Mouse (Mus musculus): ENCODE measurements around the gene Slc31a1. TPM values are rescaled to one million over a fixed set of nuclear protein-coding genes. Genes with fewer than 3 reads are reported as not detected.
A peak's percentile ranks its signal among the peaks of the same experiment; 100 is the strongest.

The Slc31a1 gene
- 19.9 and 20.0 TPM in 2 replicates for polyA plus RNA-seq (2012; rRNA removed)

- peak; percentile 97 to 98 for DNase-seq (ENCODE audit: extremely low spot score in 1 of 2, low spot score in 1 of 2)
These were observed at the start of gene Slc31a1, which contains the start of gene Fkbp15 for GRCm38 (mm10) chr4:62360088-62360804. TSS of gene Slc31a1 (plus strand) at chr4:62360727. TSS of gene Fkbp15 (minus strand) at chr4:62360548.

DNA sequence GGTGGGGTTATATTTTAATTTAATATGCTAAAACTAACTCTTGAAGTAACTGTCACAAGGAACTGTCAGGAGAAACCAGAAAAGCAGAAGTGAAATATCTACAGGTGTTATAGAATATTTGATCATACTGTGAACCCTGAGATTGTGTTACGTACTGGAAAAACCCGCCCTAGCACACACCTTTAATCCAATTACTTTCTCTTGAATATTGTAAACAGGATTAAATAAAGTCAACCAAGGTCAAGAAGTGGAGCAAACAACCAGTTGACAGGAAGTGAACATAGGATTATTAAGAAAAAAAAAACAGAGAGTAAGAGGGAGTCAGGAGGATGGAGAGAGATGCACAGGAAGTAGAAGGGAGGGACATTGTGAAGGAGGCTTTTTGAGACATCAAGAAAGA, 47.7 kb upstream of the Slc31a1 start:
- no peak for DNase-seq (ENCODE audit: extremely low spot score in 1 of 2, low spot score in 1 of 2)

GRCm38 (mm10) chr4:62313641-62314211, 46.8 kb upstream of the Slc31a1 start:
- DNase-seq (ENCODE audit: extremely low spot score in 1 of 2, low spot score in 1 of 2) = no peak

DNA sequence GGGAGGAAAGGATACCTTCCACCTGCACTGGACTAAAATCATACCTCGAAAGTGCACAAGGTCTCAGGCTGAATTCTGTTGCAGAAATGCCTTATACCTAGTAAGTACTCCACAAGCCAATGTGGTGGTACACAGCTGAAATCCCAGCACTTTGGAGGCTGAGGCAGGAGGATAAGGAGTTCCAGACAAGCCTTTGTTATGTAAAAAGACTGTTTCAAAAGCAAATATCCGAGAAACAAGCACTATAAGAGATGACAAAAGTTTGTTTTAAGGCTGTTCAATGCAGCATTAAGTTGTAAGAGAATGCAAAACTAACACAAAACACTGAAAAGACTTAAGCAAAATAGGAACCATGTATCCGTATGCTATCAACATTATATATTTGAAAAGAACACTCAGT, 46.0 kb upstream of the Slc31a1 start:
- no peak for DNase-seq (ENCODE audit: extremely low spot score in 1 of 2, low spot score in 1 of 2)

DNA sequence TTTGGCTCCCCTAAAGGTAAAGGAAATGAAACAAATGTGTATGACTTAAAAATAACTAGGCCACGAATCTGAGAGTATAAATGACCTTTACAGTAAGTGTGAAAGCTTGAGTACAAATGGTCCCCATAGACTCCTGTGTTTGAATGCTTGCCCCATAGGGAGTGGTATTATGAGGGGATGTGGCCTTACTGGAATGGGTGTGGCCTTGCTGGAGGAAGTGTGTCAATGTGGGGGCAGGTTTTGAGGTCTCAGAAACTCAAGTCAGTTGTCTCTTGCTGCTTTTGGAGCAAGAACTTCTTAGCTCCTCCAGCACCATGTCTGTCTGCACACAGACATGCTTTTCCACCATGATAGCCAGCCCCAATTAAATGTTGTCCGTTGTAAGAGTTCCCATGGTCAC, 44.1 kb upstream of the Slc31a1 start:
- DNase-seq (ENCODE audit: extremely low spot score in 1 of 2, low spot score in 1 of 2) = no peak

DNA sequence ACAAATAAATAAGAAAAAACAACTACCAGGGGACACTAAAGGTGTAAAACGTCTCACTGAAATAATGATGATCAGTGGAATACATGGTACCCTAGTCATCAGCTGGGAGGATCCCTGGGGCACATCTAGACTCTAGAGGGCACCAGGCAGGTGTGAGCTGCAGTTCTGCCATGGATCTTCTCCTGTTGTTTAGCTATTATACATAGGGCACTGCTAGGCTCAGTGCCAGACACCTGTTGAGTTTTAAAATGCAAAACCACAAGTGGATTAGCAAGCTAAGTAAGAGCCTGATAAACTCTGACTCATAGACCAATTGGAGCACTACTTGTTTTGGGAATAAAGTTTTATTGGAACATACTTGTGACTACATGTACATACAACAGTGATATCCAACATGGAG, 42.2 kb upstream of the Slc31a1 start:
- no peak for DNase-seq (ENCODE audit: extremely low spot score in 1 of 2, low spot score in 1 of 2)

DNA sequence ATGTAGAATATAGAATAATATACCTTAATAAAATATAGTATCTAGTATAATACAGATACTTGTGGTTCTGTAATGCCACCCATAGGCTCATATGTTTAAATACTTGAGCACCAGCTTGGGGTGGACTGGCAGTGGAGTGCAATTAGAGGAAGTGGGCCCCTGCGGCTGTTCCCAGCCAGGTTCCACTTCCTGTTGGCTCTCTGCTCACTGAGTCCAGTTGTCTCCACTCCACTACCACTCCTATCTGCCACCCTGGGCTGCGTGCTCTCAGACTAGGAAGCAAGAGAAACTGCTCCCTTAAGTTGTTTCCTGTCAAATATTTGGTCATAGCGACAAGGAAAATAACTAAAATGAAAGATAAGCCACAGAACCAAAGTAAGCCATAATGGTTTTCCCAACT, 37.8 kb upstream of the Slc31a1 start:
- DNase-seq (ENCODE audit: extremely low spot score in 1 of 2, low spot score in 1 of 2) = no peak

DNA sequence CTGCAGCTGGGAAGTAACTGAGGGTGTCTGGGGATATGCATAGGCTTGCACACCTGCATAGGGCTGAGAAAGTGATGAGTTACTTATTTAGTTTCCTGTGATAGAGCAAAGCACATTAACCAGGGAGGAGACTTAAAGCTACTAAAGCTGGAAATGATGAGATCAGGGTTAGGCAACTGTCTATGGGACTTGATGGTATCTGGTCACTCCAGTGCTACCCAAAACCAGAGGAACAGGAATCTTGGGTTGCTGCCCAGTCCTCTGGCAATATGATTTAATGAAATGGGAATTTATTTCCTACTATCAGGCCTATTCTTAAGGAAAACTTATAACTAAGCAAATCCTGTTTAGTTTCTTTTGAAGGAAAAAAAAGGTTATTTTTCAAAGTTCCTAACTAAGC, 34.4 kb upstream of the Slc31a1 start:
- no peak for DNase-seq (ENCODE audit: extremely low spot score in 1 of 2, low spot score in 1 of 2)

GRCm38 (mm10) chr4:62328941-62329660, 31.4 kb upstream of the Slc31a1 start:
- no peak for DNase-seq (ENCODE audit: extremely low spot score in 1 of 2, low spot score in 1 of 2)

GRCm38 (mm10) chr4:62331977-62332376, 28.6 kb upstream of the Slc31a1 start:
- no peak for DNase-seq (ENCODE audit: extremely low spot score in 1 of 2, low spot score in 1 of 2)

DNA sequence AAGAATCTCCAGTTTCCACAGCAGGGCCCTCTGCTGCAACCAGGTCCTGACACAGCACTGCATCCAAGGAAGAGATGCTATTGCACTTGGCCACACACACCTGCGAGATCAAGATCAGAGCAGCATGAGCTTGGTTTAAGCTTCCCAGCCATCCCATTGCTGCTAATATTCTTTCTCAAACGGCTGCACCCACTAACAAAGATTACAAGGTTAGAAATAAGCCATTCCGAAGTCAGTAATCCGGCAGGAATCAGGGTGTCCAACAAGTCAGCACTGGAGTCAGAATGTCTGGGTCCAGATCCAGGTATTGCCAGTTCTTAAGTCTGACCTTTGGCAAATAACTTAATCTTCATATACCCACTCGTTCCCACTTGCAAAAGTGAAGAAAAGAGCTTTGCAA, 22.0 kb upstream of the Slc31a1 start:
- no peak for DNase-seq (ENCODE audit: extremely low spot score in 1 of 2, low spot score in 1 of 2)

DNA sequence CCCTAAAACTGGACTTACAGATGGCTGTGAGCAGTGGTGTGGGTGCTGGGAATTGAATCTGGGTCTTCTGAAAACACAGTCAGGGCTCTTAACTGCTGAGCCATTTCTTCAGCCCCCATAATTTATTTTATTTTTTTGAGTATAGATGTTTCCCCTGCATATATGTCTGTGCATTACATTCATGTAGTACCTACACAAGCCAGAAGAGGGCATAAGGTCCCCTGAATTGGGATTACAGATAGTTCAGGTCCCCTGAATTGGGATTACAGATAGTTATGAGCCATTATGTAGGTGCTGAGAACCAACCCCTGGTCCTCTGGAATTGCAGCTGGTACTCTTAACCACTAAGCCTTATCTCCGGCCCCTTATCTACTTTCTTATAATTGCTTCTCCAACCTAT, 16.5 kb upstream of the Slc31a1 start:
- peak in 1 of 2 experiments; percentile 40 for DNase-seq (ENCODE audit: extremely low spot score in 1 of 2, low spot score in 1 of 2)

DNA sequence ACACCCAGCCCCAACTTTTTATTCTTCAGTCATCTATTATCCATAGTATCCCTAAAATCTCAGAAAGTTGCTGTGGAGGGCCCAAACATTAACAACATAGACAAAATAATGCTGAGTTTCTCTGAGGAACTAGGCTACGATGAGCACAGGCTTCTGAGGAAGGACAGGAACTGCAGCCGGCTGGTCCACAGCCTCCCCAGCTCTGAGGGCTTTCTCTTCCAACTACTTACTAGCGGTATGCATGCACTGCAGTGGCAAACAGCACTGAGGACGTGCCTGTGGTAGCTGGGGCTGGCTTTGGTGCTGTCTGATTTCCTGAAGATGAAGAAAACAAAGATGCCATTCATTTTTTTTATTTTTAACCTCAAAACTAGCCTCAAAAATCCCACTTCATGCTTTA, 14.7 kb upstream of the Slc31a1 start:
- no peak for DNase-seq (ENCODE audit: extremely low spot score in 1 of 2, low spot score in 1 of 2)

GRCm38 (mm10) chr4:62347605-62348328, 12.8 kb upstream of the Slc31a1 start:
- no peak for DNase-seq (ENCODE audit: extremely low spot score in 1 of 2, low spot score in 1 of 2)

- DNase-seq (ENCODE audit: extremely low spot score in 1 of 2, low spot score in 1 of 2) = no peak
These were observed 12.2 kb upstream of the Slc31a1 start for GRCm38 (mm10) chr4:62348329-62348705.

GRCm38 (mm10) chr4:62349371-62349770, 11.2 kb upstream of the Slc31a1 start:
- DNase-seq (ENCODE audit: extremely low spot score in 1 of 2, low spot score in 1 of 2) = no peak

- no peak for DNase-seq (ENCODE audit: extremely low spot score in 1 of 2, low spot score in 1 of 2)
These were observed 2.8 kb upstream of the Slc31a1 start for GRCm38 (mm10) chr4:62357631-62358148.

- DNase-seq (ENCODE audit: extremely low spot score in 1 of 2, low spot score in 1 of 2) = no peak
These were observed 1.2 kb upstream of the Slc31a1 start for GRCm38 (mm10) chr4:62359256-62359775.

DNA sequence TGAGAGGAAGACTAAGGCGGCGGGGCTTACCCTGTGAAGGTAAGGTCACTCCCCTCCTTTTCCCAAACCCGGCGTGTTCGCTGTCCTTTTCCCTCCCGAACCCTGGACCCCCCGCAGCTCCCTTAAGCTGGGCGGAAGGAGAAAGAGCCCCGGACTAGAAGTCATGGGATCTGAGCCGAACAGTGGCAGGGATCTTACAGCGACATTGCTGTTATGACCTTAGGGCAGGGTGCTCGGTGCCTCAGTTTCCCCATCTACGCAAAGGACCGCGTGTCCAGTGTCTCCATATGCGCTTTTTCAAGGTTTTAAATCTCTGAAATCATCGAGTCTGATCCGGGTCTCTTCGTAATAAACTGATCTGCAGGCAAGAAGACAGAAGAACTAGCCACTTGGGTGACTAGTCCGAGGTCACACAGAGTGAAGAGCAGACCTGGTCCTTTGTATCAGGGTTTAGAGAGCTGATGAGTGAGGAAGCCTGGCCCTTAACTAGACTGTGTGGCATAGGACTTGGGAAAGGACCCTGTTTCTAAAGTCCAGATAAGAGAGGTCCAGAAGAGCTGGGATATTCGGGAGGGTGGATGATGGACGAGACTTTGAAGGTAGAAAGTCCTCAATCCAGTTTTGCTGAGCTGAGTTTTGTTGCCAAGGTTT, 403 bp downstream of the Slc31a1 start:
- no peak for DNase-seq (ENCODE audit: extremely low spot score in 1 of 2, low spot score in 1 of 2)

GRCm38 (mm10) chr4:62361571-62361970, 1.0 kb downstream of the Slc31a1 start:
- DNase-seq (ENCODE audit: extremely low spot score in 1 of 2, low spot score in 1 of 2) = no peak

Data from frontal cortex, adult 2 months (tissue).